Mouse (Mus musculus) cerebellum, postnatal 10 days (tissue): ENCODE data around the gene Dusp16.

ENCODE experiments used
- DNase-seq, 2 experiments: peaks; one replicate each; pipeline ENCODE4 v3.0.0; 2021; ENCODE audit warnings: mixed read lengths in 2 of 2

Gene Dusp16

GRCm38 (mm10) chr6:134732813-134733212 is 59.6 kb downstream of the Dusp16 start:
- DNase-seq: no peak

- DNase-seq: no peak
Observed at GRCm38 (mm10) chr6:134730978-134731377, 61.4 kb downstream of the Dusp16 start.

GRCm38 (mm10) chr6:134725406-134725805 is 67.0 kb downstream of the Dusp16 start:
- no peak for DNase-seq

GRCm38 (mm10) chr6:134723833-134724553 is 68.4 kb downstream of the Dusp16 start:
- DNase-seq: no peak

- no peak for DNase-seq
Observed at GRCm38 (mm10) chr6:134723326-134723725, 69.1 kb downstream of the Dusp16 start.

- no peak for DNase-seq
Observed at GRCm38 (mm10) chr6:134722906-134723305, 69.5 kb downstream of the Dusp16 start.

GRCm38 (mm10) chr6:134721729-134722269 is 70.6 kb downstream of the Dusp16 start:
- peak in 1 of 2 experiments; percentile 24 for DNase-seq

GRCm38 (mm10) chr6:134720150-134720549 is 72.3 kb downstream of the Dusp16 start:
- no peak for DNase-seq

- no peak for DNase-seq
Observed at GRCm38 (mm10) chr6:134719156-134719555, 73.3 kb downstream of the Dusp16 start.

- DNase-seq: no peak
Observed at GRCm38 (mm10) chr6:134718668-134719065, 73.8 kb downstream of the Dusp16 start.

- DNase-seq: no peak
Observed at GRCm38 (mm10) chr6:134717886-134718667, 74.3 kb downstream of the Dusp16 start.

GRCm38 (mm10) chr6:134716168-134716587 is 76.2 kb downstream of the Dusp16 start:
- DNase-seq: no peak

- no peak for DNase-seq
Observed at GRCm38 (mm10) chr6:134713897-134714296, 78.5 kb downstream of the Dusp16 start.

GRCm38 (mm10) chr6:134713321-134713720 is 79.1 kb downstream of the Dusp16 start:
- no peak for DNase-seq

- DNase-seq: peak; percentile 30 to 52
Observed at GRCm38 (mm10) chr6:134710020-134710419, 82.4 kb downstream of the Dusp16 start.

GRCm38 (mm10) chr6:134706467-134706866 is 86.0 kb downstream of the Dusp16 start:
- DNase-seq: no peak

- no peak for DNase-seq
Observed at GRCm38 (mm10) chr6:134703053-134703690, 89.3 kb downstream of the Dusp16 start.

- DNase-seq: no peak
Observed at GRCm38 (mm10) chr6:134702184-134702583, 90.2 kb downstream of the Dusp16 start.

- DNase-seq: no peak
Observed at GRCm38 (mm10) chr6:134701211-134701602, 91.2 kb downstream of the Dusp16 start.

- DNase-seq: no peak
Observed at GRCm38 (mm10) chr6:134700451-134701210, 91.8 kb downstream of the Dusp16 start.

- DNase-seq: no peak
Observed at GRCm38 (mm10) chr6:134698243-134698642, 94.2 kb downstream of the Dusp16 start.

GRCm38 (mm10) chr6:134696554-134696953 is 95.9 kb downstream of the Dusp16 start:
- no peak for DNase-seq
